34 mouse cellular contexts compared by ENCODE assay signal in the genomic region with DNA sequence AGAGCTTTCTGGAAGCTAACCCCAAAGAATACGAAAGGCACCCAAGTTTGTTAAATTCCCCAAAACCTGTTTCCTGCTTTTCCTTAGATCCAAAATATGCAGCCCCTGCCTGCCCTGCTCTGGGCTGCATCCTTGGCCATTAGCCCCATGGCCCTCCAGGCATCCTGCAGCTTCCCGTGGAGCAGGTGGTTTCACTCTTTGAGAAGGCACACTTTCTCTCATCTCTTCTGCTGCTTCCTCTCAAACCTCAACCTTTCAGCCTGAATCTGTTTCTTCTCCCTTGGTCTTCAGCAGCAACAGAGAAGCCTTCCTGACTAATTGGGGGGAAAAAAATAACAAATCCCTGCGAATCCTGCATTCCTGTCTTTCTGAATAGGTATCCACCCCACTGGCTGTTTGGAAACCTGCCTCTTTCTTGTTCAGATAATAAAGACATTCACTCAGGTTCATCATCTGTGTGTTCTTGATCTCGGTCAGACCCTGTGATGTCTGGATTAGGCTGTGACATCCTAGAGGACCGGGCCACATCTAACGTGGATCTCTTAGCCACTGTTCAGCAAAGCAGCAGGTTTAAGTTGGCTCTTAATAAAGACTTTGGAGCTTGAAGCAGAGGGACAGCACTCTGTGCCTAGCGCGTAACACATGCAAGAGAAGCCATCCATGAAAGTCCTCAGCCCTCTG. TPM values are rescaled to one million over a fixed set of nuclear protein-coding genes. Genes with fewer than 3 reads are reported as not detected.
A peak's percentile ranks its signal among the peaks of the same experiment; 100 is the strongest.
DNase-seq lines count a peak whose midpoint lies in the region; ATAC-seq lines count a peak whose summit lies in the region.
"Had no signal": no experiment of that assay in that cellular context is flagged by ENCODE, and none has a peak within 500 bp of the region (broad histone marks: within the 10 kb centered on the region; RNA-seq: fewer than 3 reads in every experiment).

No protein-coding gene starts in this region.

- intact Hi-C loops in heart, postnatal 25 days (cut with DNase I): no loop called here

- peaks cover 46% of the 10 kb centered on the region for H3K4me1 ChIP-seq in midbrain, embryonic 15.5 days
- peaks cover 32% of the 10 kb centered on the region for H3K4me1 ChIP-seq in midbrain, embryonic 14.5 days (ENCODE audit: control insufficient read depth, insufficient read depth, low read length)
- H3K4me1 ChIP-seq in hindbrain, embryonic 16.5 days (ENCODE audit: control insufficient read depth, insufficient read depth, low read depth, low read length): peaks cover 10% of the 10 kb centered on the region
- peaks cover 51% of the 10 kb centered on the region for H3K4me1 ChIP-seq in neural tube, embryonic 13.5 days (replicated peaks)
- H3K4me1 ChIP-seq: intestine, embryonic 15.5 days; limb, embryonic 10.5 days; limb, embryonic 15.5 days; liver, embryonic 13.5 days; megakaryocyte, embryonic 14.5 days had no signal

- no peak overlapping the region for H3K9ac ChIP-seq in midbrain, embryonic 15.5 days
- H3K9ac ChIP-seq in midbrain, embryonic 14.5 days (replicated peaks; ENCODE audit: low read length): no peak overlapping the region
- H3K9ac ChIP-seq in hindbrain, embryonic 16.5 days (ENCODE audit: low read depth, low read length): 0 out of 2 replicates have a peak overlapping the region, but pooled peaks have one; percentile 4
- H3K9ac ChIP-seq in neural tube, embryonic 13.5 days: no peak overlapping the region; the same call in 1 of the 2 replicates
- H3K9ac ChIP-seq: forebrain, embryonic 12.5 days; heart, embryonic 12.5 days; intestine, embryonic 15.5 days; limb, embryonic 15.5 days; liver, embryonic 13.5 days had no signal

- no peaks in the 10 kb centered on the region for H3K36me3 ChIP-seq in midbrain, embryonic 15.5 days (replicated peaks)
- H3K36me3 ChIP-seq in midbrain, embryonic 14.5 days (ENCODE audit: control insufficient read depth, insufficient read depth, low read length): no peaks in the 10 kb centered on the region
- H3K36me3 ChIP-seq in hindbrain, embryonic 16.5 days (ENCODE audit: control insufficient read depth, insufficient read depth, low read length): no peaks in the 10 kb centered on the region
- H3K36me3 ChIP-seq in neural tube, embryonic 13.5 days: no peaks in the 10 kb centered on the region
- H3K36me3 ChIP-seq: forebrain, embryonic 12.5 days; heart, embryonic 12.5 days; intestine, embryonic 15.5 days; limb, embryonic 10.5 days; limb, embryonic 15.5 days; liver, embryonic 13.5 days had no signal

- DNase-seq in heart, adult 11 months: peak; percentile 53
- no peak for DNase-seq in heart, postnatal 25 days (ENCODE audit: low spot score)
- DNase-seq in midbrain, embryonic 14.5 days: no peak
- DNase-seq in urinary bladder, postnatal 10 days (ENCODE audit: low spot score): no peak
- DNase-seq: adrenal gland, adult 2 months; adrenal gland, postnatal 36 days; B cell, adult 2 months; cerebellum, adult 8-10 months; gastrocnemius, postnatal 36 days; heart, adult 2 months; kidney, adult 8-10 months; kidney, postnatal 4 days; liver, embryonic 13.5 days; lung, adult 18-20 months; lung, postnatal 4 days; thymus, adult 2 months; thymus, postnatal 36 days had no signal

- H3K4me2 ChIP-seq in midbrain, embryonic 15.5 days: peak overlapping the region; percentile 86; the same call in 1 of the 2 replicates
- H3K4me2 ChIP-seq in midbrain, embryonic 14.5 days (ENCODE audit: low read length): no peak overlapping the region
- peak overlapping the region; percentile 82 for H3K4me2 ChIP-seq in hindbrain, embryonic 16.5 days (ENCODE audit: low read length)
- peak overlapping the region; percentile 66 for H3K4me2 ChIP-seq in neural tube, embryonic 13.5 days
- H3K4me2 ChIP-seq: forebrain, embryonic 12.5 days; heart, embryonic 12.5 days; intestine, embryonic 15.5 days; limb, embryonic 15.5 days; liver, embryonic 13.5 days had no signal

- H3K27me3 ChIP-seq in midbrain, embryonic 15.5 days (replicated peaks): no peaks in the 10 kb centered on the region
- H3K27me3 ChIP-seq in midbrain, embryonic 14.5 days (ENCODE audit: control insufficient read depth, insufficient read depth, low read length): no peaks in the 10 kb centered on the region
- H3K27me3 ChIP-seq in hindbrain, embryonic 16.5 days (replicated peaks; ENCODE audit: control insufficient read depth, insufficient read depth, low read length): no peaks in the 10 kb centered on the region
- H3K27me3 ChIP-seq in neural tube, embryonic 13.5 days: 0 out of 2 replicates have a peak, but pooled peaks cover 8% of the 10 kb centered on the region

- H3K4me3 ChIP-seq in midbrain, embryonic 15.5 days: no peak overlapping the region
- H3K4me3 ChIP-seq in midbrain, embryonic 14.5 days (replicated peaks; ENCODE audit: low read depth, low read length): no peak overlapping the region
- no peak overlapping the region for H3K4me3 ChIP-seq in hindbrain, embryonic 16.5 days (ENCODE audit: low read length)
- peak overlapping the region; percentile 68; the same call in 1 of the 2 replicates for H3K4me3 ChIP-seq in neural tube, embryonic 13.5 days
- H3K4me3 ChIP-seq: erythroblast, embryonic 14.5 days; forebrain, embryonic 12.5 days; heart, adult 2 months; heart, embryonic 12.5 days; intestine, embryonic 15.5 days; limb, embryonic 10.5 days; limb, embryonic 15.5 days; liver, embryonic 13.5 days; megakaryocyte, embryonic 14.5 days had no signal

- no peaks in the 10 kb centered on the region for H3K9me3 ChIP-seq in midbrain, embryonic 15.5 days
- no peaks in the 10 kb centered on the region for H3K9me3 ChIP-seq in midbrain, embryonic 14.5 days (ENCODE audit: control insufficient read depth, low read length)
- H3K9me3 ChIP-seq in hindbrain, embryonic 16.5 days (ENCODE audit: control insufficient read depth, low read length): no peaks in the 10 kb centered on the region
- no peaks in the 10 kb centered on the region for H3K9me3 ChIP-seq in neural tube, embryonic 13.5 days
- H3K9me3 ChIP-seq: forebrain, embryonic 12.5 days; heart, embryonic 12.5 days; intestine, embryonic 15.5 days; limb, embryonic 10.5 days; limb, embryonic 15.5 days; liver, embryonic 13.5 days; megakaryocyte, embryonic 14.5 days had no signal

- peak; percentile 37; the same call in 1 of the 2 replicates for ATAC-seq in midbrain, embryonic 15.5 days (replicated peaks)
- no peak for ATAC-seq in midbrain, embryonic 14.5 days (ENCODE audit: low FRiP score, low TSS enrichment)
- no peak for ATAC-seq in hindbrain, embryonic 16.5 days
- ATAC-seq in neural tube, embryonic 13.5 days (ENCODE audit: low read depth): no peak
- ATAC-seq: activated CD4-positive, CD25-positive, alpha-beta regulatory T cell, adult 4 months; intestine, embryonic 15.5 days; lung, postnatal 0 days had no signal

- H3K27ac ChIP-seq in midbrain, embryonic 15.5 days: no peak overlapping the region
- no peak overlapping the region for H3K27ac ChIP-seq in midbrain, embryonic 14.5 days (replicated peaks; ENCODE audit: low read depth, low read length)
- no peak overlapping the region for H3K27ac ChIP-seq in hindbrain, embryonic 16.5 days (ENCODE audit: low read depth, low read length)
- no peak overlapping the region for H3K27ac ChIP-seq in neural tube, embryonic 13.5 days (replicated peaks)
- H3K27ac ChIP-seq: forebrain, embryonic 12.5 days; heart, adult 2 months; intestine, embryonic 15.5 days; kidney, postnatal 0 days; limb, embryonic 10.5 days; limb, embryonic 15.5 days; liver, embryonic 13.5 days had no signal

- 61% methylated on average over 8 of the region's 8 CpGs for WGBS in midbrain, embryonic 15.5 days
- WGBS in midbrain, embryonic 14.5 days: 53% methylated on average over 8 of the region's 8 CpGs
- 62% methylated on average over 8 of the region's 8 CpGs for WGBS in hindbrain, embryonic 16.5 days
- 84% methylated on average over 8 of the region's 8 CpGs for WGBS in neural tube, embryonic 13.5 days

RNA-seq across cellular contexts. Expression of a gene that starts 6.1 kb away (rescaled TPM):
- not detected for total RNA-seq in heart, postnatal 25 days (2021)
- 7.7 and 7.9 TPM in 2 replicates for polyA plus RNA-seq in midbrain, embryonic 15.5 days (2015; fragmentation: Nextera tagmentation; extraction: Ambion mirVana)
- 5.2 and 5.7 TPM in 2 replicates for polyA plus RNA-seq in midbrain, embryonic 14.5 days (2014; fragmentation: Nextera tagmentation; extraction: Ambion mirVana)
- polyA plus RNA-seq in hindbrain, embryonic 16.5 days (2015; fragmentation: Nextera tagmentation; extraction: Ambion mirVana): 9.4 and 10.3 TPM in 2 replicates
- 7.2 and 7.8 TPM in 2 replicates for polyA plus RNA-seq in neural tube, embryonic 13.5 days (2015; fragmentation: Nextera tagmentation; extraction: Ambion mirVana)
- total RNA-seq: common myeloid progenitor, adult 5-6 weeks; ES-E14; heart, adult 2 months; hematopoietic stem cell, adult 5-6 weeks had no signal
- polyA plus RNA-seq: activated CD4-positive, CD25-positive, alpha-beta regulatory T cell, adult 4 months; erythroblast, embryonic 14.5 days; heart, embryonic 12.5 days; heart, postnatal 0 days; kidney, postnatal 0 days; limb, embryonic 10.5 days; limb, embryonic 15.5 days; liver, embryonic 13.5 days; thymus, adult 2 months had no signal

RNA-seq across cellular contexts. Expression of a gene that starts 52.4 kb away (rescaled TPM):
- 10 to 100 TPM; 24.7 to 28.3 TPM for total RNA-seq in heart, postnatal 25 days (2021)
- 29.6 and 30.9 TPM in 2 replicates for polyA plus RNA-seq in midbrain, embryonic 15.5 days (2015; fragmentation: Nextera tagmentation; extraction: Ambion mirVana)
- polyA plus RNA-seq in midbrain, embryonic 14.5 days (2014; fragmentation: Nextera tagmentation; extraction: Ambion mirVana): 25.1 and 35.9 TPM in 2 replicates
- 26.2 and 27.8 TPM in 2 replicates for polyA plus RNA-seq in hindbrain, embryonic 16.5 days (2015; fragmentation: Nextera tagmentation; extraction: Ambion mirVana)
- 23.1 and 24.0 TPM in 2 replicates for polyA plus RNA-seq in neural tube, embryonic 13.5 days (2015; fragmentation: Nextera tagmentation; extraction: Ambion mirVana)
